Mouse (Mus musculus) layer of hippocampus, adult 8-10 months (tissue): ENCODE results near the gene Prkn. TPM values are rescaled to one million over a fixed set of nuclear protein-coding genes. Genes with fewer than 3 reads are reported as not detected.

Experiments
- DNase-seq, 2 experiments: peaks; one replicate each; pipeline ENCODE4 v3.0.0; 2022; ENCODE audit warnings: low spot score in 2 of 2
- total RNA-seq, 4 experiments: library from RNA; stranded (reverse); gene quantifications; 2 replicates each; pipeline ENCODE4 v1.2.4; 2022

Gene Prkn
- total RNA-seq, 4 experiments from 2014 or later: 18.5 to 25.7 (median 19.9) TPM

DNA sequence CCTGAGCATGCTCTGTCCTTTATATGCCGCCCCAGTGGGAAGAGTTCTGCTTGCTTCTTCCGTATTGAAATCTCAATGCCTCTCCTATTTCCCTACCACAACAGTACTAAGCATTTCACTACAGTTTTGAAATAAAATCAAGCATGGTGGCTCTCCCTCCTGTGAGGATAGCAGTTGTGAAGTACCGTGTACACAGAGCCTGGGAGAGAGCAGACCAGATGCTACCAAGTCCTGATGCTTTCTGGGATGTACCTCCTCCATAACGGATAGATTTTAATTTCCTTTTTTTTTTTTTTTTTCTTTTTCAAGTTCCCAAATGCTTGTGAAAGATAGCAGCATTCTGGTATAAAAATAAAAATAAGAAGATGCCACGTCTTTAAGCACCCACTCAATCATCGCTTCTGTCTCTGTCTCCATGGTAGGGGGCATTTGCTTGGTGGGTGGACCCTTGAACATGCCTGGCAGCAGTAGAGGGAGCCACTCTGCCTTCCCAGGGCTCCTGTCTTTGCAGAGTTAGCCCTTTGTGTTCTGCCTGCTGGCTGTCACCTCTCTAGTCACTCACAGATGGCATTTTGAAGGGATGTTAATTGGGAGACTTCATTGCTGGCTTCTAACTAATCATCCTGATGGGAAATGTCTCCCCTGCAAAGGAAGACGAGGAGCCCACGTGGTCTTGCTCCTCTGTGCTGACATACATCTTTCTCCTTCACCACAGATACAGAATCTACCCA, 1070.6 kb downstream of the Prkn start:
- no peak for DNase-seq

DNA sequence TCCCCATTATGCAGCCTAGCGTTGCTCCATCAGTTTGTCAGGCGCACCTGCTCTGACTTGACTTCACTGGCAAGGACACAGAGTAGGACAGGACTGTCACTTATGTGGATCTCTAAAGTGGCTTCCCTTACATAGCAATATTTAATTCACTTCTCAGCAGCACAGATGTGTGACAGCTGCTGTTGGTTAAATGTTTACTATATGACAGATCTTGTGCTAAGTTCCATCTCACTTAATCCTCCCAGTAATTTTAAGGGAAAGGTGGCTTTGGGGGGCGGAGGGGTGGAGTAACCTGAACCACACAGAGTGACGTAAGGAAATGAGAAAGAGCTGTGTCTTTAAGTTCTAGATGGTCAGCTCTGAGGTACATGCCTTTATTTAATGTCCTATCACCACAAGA, 1072.0 kb downstream of the Prkn start:
- no peak for DNase-seq

- DNase-seq: no peak
Observed at GRCm38 (mm10) chr17:11912872-11913365, 1072.7 kb downstream of the Prkn start.

DNA sequence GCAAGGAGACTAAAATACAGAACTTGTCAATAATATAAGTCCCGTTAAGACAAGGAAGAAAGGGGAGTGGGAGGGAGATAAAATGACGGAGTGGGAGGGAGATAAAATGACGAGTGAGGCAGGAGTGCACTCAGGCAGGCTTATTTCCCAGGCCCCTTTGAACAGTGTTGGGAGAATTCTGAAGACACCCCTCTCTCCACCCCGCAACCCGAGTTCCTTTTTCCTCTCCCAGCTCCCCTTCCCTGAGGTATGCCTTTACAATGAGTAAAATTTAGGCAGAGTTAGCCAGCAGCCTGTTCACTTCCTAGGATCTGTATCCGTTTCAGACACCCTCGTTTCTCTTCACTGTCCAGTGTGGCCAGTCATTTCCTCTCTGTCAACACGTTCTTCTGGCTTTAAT, 1073.4 kb downstream of the Prkn start:
- no peak for DNase-seq

DNA sequence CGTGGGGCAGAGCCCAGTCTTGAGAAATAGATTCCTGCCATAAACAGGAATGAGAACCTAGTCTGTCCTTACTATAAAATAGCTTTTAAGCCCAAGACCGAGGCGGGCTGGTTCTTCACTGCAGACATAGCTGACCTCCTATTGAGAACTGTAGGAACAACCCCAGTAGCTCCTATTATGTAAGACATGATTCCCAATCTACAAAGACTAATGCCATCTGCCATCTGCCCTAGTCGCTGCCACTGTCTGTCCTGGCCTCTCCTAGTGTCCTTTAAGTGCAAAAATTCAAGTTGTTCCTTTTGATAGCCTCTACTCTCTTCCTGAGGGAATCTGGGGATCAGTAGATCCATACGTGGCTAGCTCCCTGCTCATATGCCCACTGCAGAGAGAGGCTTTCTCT, 1074.3 kb downstream of the Prkn start:
- no peak for DNase-seq

- no peak for DNase-seq
Observed at GRCm38 (mm10) chr17:11918123-11918801, 1078.1 kb downstream of the Prkn start.

DNA sequence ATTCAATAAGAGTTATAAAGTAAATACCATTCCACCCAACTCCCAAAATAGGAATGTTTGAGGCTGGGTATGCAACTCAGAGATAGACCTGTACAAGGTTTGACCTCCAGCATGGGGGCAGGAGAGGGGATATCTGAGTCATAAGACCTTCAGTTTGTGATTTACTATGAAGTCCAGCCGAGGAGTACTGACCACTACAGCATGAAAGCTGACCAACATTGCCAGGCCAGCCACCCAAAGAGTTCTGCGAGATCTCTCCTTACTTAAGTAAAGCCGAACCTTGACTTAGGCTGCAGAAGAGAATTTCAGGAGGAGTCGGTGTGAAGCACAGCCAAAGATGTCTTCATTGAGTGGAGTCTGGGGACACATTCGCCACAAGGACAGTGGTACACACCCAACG, 1079.4 kb downstream of the Prkn start:
- no peak for DNase-seq

GRCm38 (mm10) chr17:11921026-11921425, 1080.8 kb downstream of the Prkn start:
- peak; percentile 43 to 55 for DNase-seq

- no peak for DNase-seq
Observed at GRCm38 (mm10) chr17:11923989-11924388, 1083.8 kb downstream of the Prkn start.

DNA sequence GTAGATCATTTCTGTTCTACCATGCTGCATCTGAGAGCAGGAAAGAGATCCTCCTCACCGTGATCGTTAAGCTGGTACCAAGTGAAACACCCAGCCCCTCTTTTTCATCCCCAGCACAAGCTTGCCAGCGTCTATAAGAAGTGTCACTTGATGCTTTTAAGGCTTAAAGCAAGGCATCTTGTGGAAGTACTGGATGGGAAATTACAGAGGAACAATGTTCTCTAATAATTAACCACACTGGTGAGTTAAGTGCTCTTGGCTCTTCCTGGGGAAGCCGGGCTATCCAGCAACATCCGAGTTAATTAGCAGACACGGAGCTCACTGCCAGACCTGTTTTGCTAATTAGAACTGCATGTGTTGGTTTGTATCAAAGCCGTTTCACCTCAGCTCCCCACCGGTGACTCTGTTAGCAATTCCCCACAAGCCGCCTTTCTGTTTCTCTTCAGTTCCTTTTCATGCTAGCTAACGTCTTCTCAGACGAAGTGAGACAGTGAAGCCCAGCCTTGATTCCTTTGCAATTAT, 1086.7 kb downstream of the Prkn start:
- DNase-seq: no peak

- DNase-seq: no peak
Observed at GRCm38 (mm10) chr17:11931641-11932040, 1091.5 kb downstream of the Prkn start.

- no peak for DNase-seq
Observed at GRCm38 (mm10) chr17:11933737-11934136, 1093.6 kb downstream of the Prkn start.

GRCm38 (mm10) chr17:11947436-11947835, 1107.3 kb downstream of the Prkn start:
- no peak for DNase-seq

GRCm38 (mm10) chr17:11949551-11950197, 1109.5 kb downstream of the Prkn start:
- peak; percentile 26 to 46 for DNase-seq

DNA sequence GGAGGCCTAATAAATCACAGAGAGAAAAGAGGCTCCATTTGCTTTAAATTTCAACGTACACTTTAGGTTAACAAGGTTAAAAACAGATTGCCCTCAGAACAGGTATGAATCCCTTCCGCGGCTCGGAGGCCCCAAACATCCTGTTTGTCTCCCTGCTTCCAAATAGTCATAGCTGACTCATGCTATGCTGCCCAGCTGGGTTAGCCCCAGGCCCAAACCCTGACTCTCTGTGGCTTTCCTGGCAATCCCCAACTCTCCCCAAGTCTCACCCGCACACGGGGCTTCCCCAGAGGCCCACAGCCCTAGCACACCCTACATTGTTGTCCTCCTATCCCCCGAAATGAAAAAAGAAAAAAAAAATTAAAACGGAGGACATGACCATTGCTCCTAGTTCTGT, 1110.0 kb downstream of the Prkn start:
- DNase-seq: no peak

GRCm38 (mm10) chr17:11955317-11955716, 1115.1 kb downstream of the Prkn start:
- peak in 1 of 2 experiments; percentile 39 for DNase-seq

- no peak for DNase-seq
Observed at GRCm38 (mm10) chr17:11960492-11960891, 1120.3 kb downstream of the Prkn start.

- peak in 1 of 2 experiments; percentile 65 for DNase-seq
Observed at GRCm38 (mm10) chr17:11962808-11963207, 1122.6 kb downstream of the Prkn start.

GRCm38 (mm10) chr17:11970160-11970559, 1130.0 kb downstream of the Prkn start:
- DNase-seq: no peak

DNA sequence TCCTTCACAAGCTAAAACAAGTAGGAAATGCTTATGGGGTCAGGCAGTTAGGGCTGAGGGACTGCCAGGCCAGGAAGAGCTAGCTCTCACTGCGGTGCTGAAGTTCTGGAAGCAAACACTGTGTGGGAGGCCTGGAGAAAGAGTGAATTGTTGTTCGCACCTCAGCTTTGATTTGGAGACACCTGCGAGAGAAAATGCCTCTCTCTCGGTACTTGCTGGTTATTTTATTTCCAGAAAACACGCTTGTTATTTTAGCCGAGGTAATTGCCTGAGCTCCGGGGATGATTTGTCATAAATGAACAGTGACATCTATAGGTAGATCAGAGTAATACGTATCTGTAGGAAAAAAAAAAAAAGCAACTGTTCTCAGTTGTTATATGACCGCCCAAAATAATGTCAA, 1132.4 kb downstream of the Prkn start:
- peak in 1 of 2 experiments; percentile 32 for DNase-seq

- DNase-seq: peak in 1 of 2 experiments; percentile 42
Observed at GRCm38 (mm10) chr17:11972969-11973787, 1133.0 kb downstream of the Prkn start.
